Mouse (Mus musculus) CD4-positive, CD25-positive, alpha-beta regulatory T cell, adult 9 weeks (primary cell): Measurements from ENCODE around the gene Zfp420. TPM values are rescaled to one million over a fixed set of nuclear protein-coding genes. Genes with fewer than 3 reads are reported as not detected.

Experiments
- polyA plus RNA-seq: library from polyadenylated mRNA; unstranded; fragments of 100-300 nt; shearing (Covaris generic); gene quantifications from one replicate; pipeline ENCODE4 v1.2.1, GENCODE M21; 2017

Gene Zfp420
- 15.7 TPM for polyA plus RNA-seq

GRCm38 (mm10) chr7:29859532-29860517 is at the start of gene Zfp420:
Gene Zfp420 (plus strand): TSS chr7:29859979.

GRCm38 (mm10) chr7:29815910-29816429 is 43.8 kb upstream of the Zfp420 start, which contains the start of gene Zfp790:
Gene Zfp790 (plus strand): TSS chr7:29816114.

GRCm38 (mm10) chr7:29853219-29853842 is 6.4 kb upstream of the Zfp420 start, which contains the start of gene Zfp940:
Gene Zfp940 (minus strand): TSS chr7:29853669.

GRCm38 (mm10) chr7:29905966-29906681 is 46.3 kb downstream of the Zfp420 start, which contains the start of gene Zfp27:
Gene Zfp27 (minus strand): TSS chr7:29906572.

GRCm38 (mm10) chr7:29908130-29908950 is 48.6 kb downstream of the Zfp420 start, which contains the start of gene Zfp383:
Gene Zfp383 (plus strand): TSS chr7:29908223.

Other genes starting within 250 kb of the Zfp420 start
- gene Catsperg2, start 132.9 kb upstream of the Zfp420 start, polyA plus RNA-seq: not detected
- gene Zfp84, start 91.4 kb upstream of the Zfp420 start, polyA plus RNA-seq: 26.2 TPM
- gene Zfp30, start 76.0 kb upstream of the Zfp420 start, polyA plus RNA-seq: 0.42 TPM
- 31.1 TPM for gene Zfp790, start 43.9 kb upstream of the Zfp420 start, polyA plus RNA-seq
- gene Zfp940, start 6.3 kb upstream of the Zfp420 start, polyA plus RNA-seq: 7.1 TPM
- 5.9 TPM for gene Zfp27, start 46.6 kb downstream of the Zfp420 start, polyA plus RNA-seq
- gene Zfp383, start 48.2 kb downstream of the Zfp420 start, polyA plus RNA-seq: 0.99 TPM
- gene Zfp74, start 94.1 kb downstream of the Zfp420 start, polyA plus RNA-seq: 7.3 TPM
- 6.3 TPM for gene Zfp568, start 124.0 kb downstream of the Zfp420 start, polyA plus RNA-seq
- 7.1 TPM for gene Zfp14, start 191.4 kb downstream of the Zfp420 start, polyA plus RNA-seq
- 13.1 TPM for gene Zfp82, start 212.9 kb downstream of the Zfp420 start, polyA plus RNA-seq
- gene Gm26920, start 230.4 kb downstream of the Zfp420 start, polyA plus RNA-seq: 2.0 TPM
- gene Zfp566, start 230.5 kb downstream of the Zfp420 start, polyA plus RNA-seq: 14.8 TPM
- 95.2 TPM for gene Zfp260, start 234.8 kb downstream of the Zfp420 start, polyA plus RNA-seq